In genomic region chr9:70795439-70795757, GRCm38 (mm10) we compare ENCODE assay signal across 13 mouse cellular contexts.
DNase-seq lines count a peak whose midpoint lies in the region.
"Had no signal": no experiment of that assay in that cellular context is flagged by ENCODE, and none has a peak within 500 bp of the region (broad histone marks: within the 10 kb centered on the region; RNA-seq: fewer than 3 reads in every experiment).

No protein-coding gene starts in this region.

- intact Hi-C loops in left cerebral cortex, postnatal 36 days (cut with DNase I), result no loop called here

- peak; percentile 14 for DNase-seq in lung, postnatal 10 days
- no peak for DNase-seq in lung, postnatal 4 days
- DNase-seq in ES-CJ7 (ENCODE audit: low read depth, low spot score) (peak; percentile 96), NIH3T3 (ENCODE audit: low read depth) (peak; percentile 13)
- peak; percentile 22 for DNase-seq in c-Kit-positive CD71-positive TER-119-positive erythroid progenitor cells, embryonic 14.5 days (ENCODE audit: low spot score)
- DNase-seq in ovary, postnatal 14 days (ENCODE audit: low spot score), result no peak
- DNase-seq in left cerebral cortex, postnatal 36 days (ENCODE audit: low spot score in 2 of 2), result no peak
- no peak for DNase-seq in lung, adult 18-20 months
- DNase-seq: B cell, adult 2 months; cerebellum, adult 18-20 months; cerebellum, adult 9-11 months; gastrocnemius, postnatal 36 days; heart, postnatal 36 days had no signal

Comparison
In these comparisons a context has a peak if more than half of its experiments do, and no peak if none do; other contexts are left out.
1. DNase-seq: peak in lung, postnatal 10 days (single experiment), ES-CJ7 (single experiment), NIH3T3 (single experiment) and c-Kit-positive CD71-positive TER-119-positive erythroid progenitor cells, embryonic 14.5 days (single experiment); none in lung, postnatal 4 days (0 of 2), ovary, postnatal 14 days (single experiment), left cerebral cortex, postnatal 36 days (0 of 2) and lung, adult 18-20 months (0 of 2).